Mouse (Mus musculus) intestine, postnatal 0 days (tissue): ENCODE results near the gene Sgsh. TPM values are rescaled to one million over a fixed set of nuclear protein-coding genes. Genes with fewer than 3 reads are reported as not detected.

Experiments used
- ATAC-seq: fragments of 200-750 bp; cut with Nextera tagmentation; 2 replicates; pipeline ENCODE4 v1.8.0; 2017; ENCODE audit warnings: mild to moderate bottlenecking, moderate TSS enrichment, moderate library complexity
- H3K27ac ChIP-seq: fragments of 300-500 bp; sonication (generic); 2 replicates; pipeline ENCODE4 v1.5.1; 2014; ENCODE audit warnings: mild to moderate bottlenecking, low read depth, low read length, moderate library complexity
- H3K27me3 ChIP-seq: fragments of 300-500 bp; sonication (generic); replicated peaks from 2 replicates; pipeline ENCODE4 v1.6.1; 2014; ENCODE audit warnings: low read length, mixed read lengths; ENCODE audit not compliant: control insufficient read depth, insufficient read depth
- H3K36me3 ChIP-seq: fragments of 300-500 bp; sonication (generic); 2 replicates; pipeline ENCODE4 v1.6.1; 2014; ENCODE audit warnings: mild to moderate bottlenecking, moderate library complexity; ENCODE audit not compliant: control insufficient read depth, insufficient read depth
- H3K4me1 ChIP-seq: fragments of 300-500 bp; sonication (generic); replicated peaks from 2 replicates; pipeline ENCODE4 v1.6.1; 2014; ENCODE audit warnings: antibody characterized with exemption, low read length, mixed read lengths; ENCODE audit not compliant: control insufficient read depth, insufficient read depth
- H3K4me2 ChIP-seq: fragments of 300-500 bp; sonication (generic); replicated peaks from 2 replicates; pipeline ENCODE4 v1.6.1; 2014; ENCODE audit warnings: low read depth, mild to moderate bottlenecking, moderate library complexity
- H3K4me3 ChIP-seq: fragments of 300-500 bp; sonication (generic); 2 replicates; pipeline ENCODE4 v1.5.1; 2014; ENCODE audit warnings: low read depth, low read length
- H3K9ac ChIP-seq: fragments of 300-500 bp; sonication (generic); 2 replicates; pipeline ENCODE4 v1.6.1; 2014; ENCODE audit warnings: mild to moderate bottlenecking, low read depth, low read length
- H3K9me3 ChIP-seq: fragments of 300-500 bp; sonication (generic); 2 replicates; pipeline ENCODE4 v1.6.1; 2016; ENCODE audit warnings: mixed run types; ENCODE audit not compliant: control insufficient read depth
- CTCF ChIP-seq: sonication (generic); IDR thresholded peaks from 2 replicates; pipeline ENCODE4 v1.5.1; 2016; ENCODE audit warnings: low read depth, mild to moderate bottlenecking, control low read depth, antibody characterized with exemption, moderate library complexity
- WGBS: fragments of 180-500 bp; shearing (Covaris S2); extraction: QIAGEN DNeasy Blood & Tissue Kit; methylation state at CpG from one replicate; pipeline ENCODE4 v1.1.7; 2014; 5-methylcytosine and 5-hydroxymethylcytosine counted together
- microRNA counts: library from miRNA; unstranded; fragments of <30 nt; microRNA quantifications from one replicate; lab custom pipeline; 2016
- microRNA-seq: library from miRNA; unstranded; fragments of <30 nt; microRNA quantifications from one replicate; pipeline ENCODE4, GENCODE M21; 2016
- polyA plus RNA-seq: library from polyadenylated mRNA; unstranded; fragments of >200 nt; fragmentation: Nextera tagmentation; extraction: Ambion mirVana; gene quantifications from 2 replicates; pipeline ENCODE4 v1.2.1, GENCODE M21; 2015

The Sgsh gene
- polyA plus RNA-seq, 1 experiment from 2014 or later, result 7.7 TPM

GRCm38 (mm10) chr11:119298917-119299316 lies 56.4 kb downstream of the Sgsh start:
- Histone ChIP-seq H3K27ac (0 out of 2 replicates have a peak overlapping the region, but pooled peaks have one; percentile 80), H3K27me3 (no peaks in the 10 kb centered on the region), H3K4me1 (no peaks in the 10 kb centered on the region), H3K4me2 (peak overlapping the region; percentile 73), H3K4me3 (peak overlapping the region; percentile 93), H3K36me3 (peaks cover 42% of the 10 kb centered on the region), H3K9me3 (no peaks in the 10 kb centered on the region), H3K9ac (peak overlapping the region; percentile 94)
- TF ChIP-seq CTCF, result no peak
- WGBS, result 8% methylated on average over 7 of the region's 7 CpGs
- ATAC-seq, result no peak

- Histone ChIP-seq H3K36me3 (peaks cover 51% of the 10 kb centered on the region), H3K4me1 (no peaks in the 10 kb centered on the region), H3K27ac (no peak overlapping the region), H3K4me3 (no peak overlapping the region), H3K9ac (no peak overlapping the region), H3K4me2 (no peak overlapping the region; the same call in 1 of the 2 replicates), H3K9me3 (no peaks in the 10 kb centered on the region), H3K27me3 (no peaks in the 10 kb centered on the region)
- 77% methylated on average over 6 of the region's 6 CpGs for WGBS
- no peak for ATAC-seq
- TF ChIP-seq CTCF, result 0 out of 2 replicates have a peak, but pooled peaks have one; percentile 10
These were observed 57.3 kb downstream of the Sgsh start for GRCm38 (mm10) chr11:119297996-119298395.

MicroRNAs encoded within 50 kb of the gene (microRNA counts, 519-probe panel; counts per million panel counts)
- not detected for microRNA mmu-miR-1932 (lab: Ali Mortazavi, UCI)

Small RNAs within 50 kb of the gene (microRNA-seq; reads per million reads assigned to microRNA genes)
- not detected for gene Mir1932

Other genes with a start within 250 kb of the Sgsh start
- gene Tbc1d16, start 127.0 kb downstream of the Sgsh start, polyA plus RNA-seq, result 3.8 and 4.5 TPM in 2 replicates
- gene Ccdc40, start 127.0 kb downstream of the Sgsh start, polyA plus RNA-seq, result 1.5 and 1.8 TPM in 2 replicates
- 71.6 and 79.0 TPM in 2 replicates for gene Gaa, start 87.6 kb downstream of the Sgsh start, polyA plus RNA-seq
- gene Eif4a3, start 55.4 kb downstream of the Sgsh start, polyA plus RNA-seq, result 162 and 174 TPM in 2 replicates
- 9.9 and 11.4 TPM in 2 replicates for gene Card14, start 47.8 kb downstream of the Sgsh start, polyA plus RNA-seq
- gene Slc26a11, start within 50 bp of the Sgsh start, polyA plus RNA-seq, result 6.7 and 7.7 TPM in 2 replicates
- gene Rnf213, start 37.6 kb upstream of the Sgsh start, polyA plus RNA-seq, result 23.1 and 23.2 TPM in 2 replicates
- 8.4 and 10.6 TPM in 2 replicates for gene Endov, start 135.8 kb upstream of the Sgsh start, polyA plus RNA-seq
- 0.26 and 0.37 TPM in 2 replicates for gene Nptx1, start 192.2 kb upstream of the Sgsh start, polyA plus RNA-seq
- 5.1 and 5.7 TPM in 2 replicates for gene Rptor, start 247.4 kb upstream of the Sgsh start, polyA plus RNA-seq